Mouse (Mus musculus) intestine, embryonic 16.5 days (tissue): Measurements from ENCODE around the gene Heatr1. TPM values are rescaled to one million over a fixed set of nuclear protein-coding genes. Genes with fewer than 3 reads are reported as not detected.
"Not testable (repeated sequence)": the region's sequence is repeated elsewhere in the genome, so short reads cannot be mapped to it uniquely, and the experiment has no call there.

Experiments used
- ATAC-seq: fragments of 200-750 bp; cut with Nextera tagmentation; 2 replicates; pipeline ENCODE4 v1.8.0; 2017; ENCODE audit warnings: moderate TSS enrichment, moderate library complexity
- H3K27ac ChIP-seq: fragments of 300-500 bp; sonication (generic); 2 replicates; pipeline ENCODE4 v1.5.1; 2014; ENCODE audit warnings: mild to moderate bottlenecking, low read length
- H3K27me3 ChIP-seq: fragments of 300-500 bp; sonication (generic); replicated peaks from 2 replicates; pipeline ENCODE4 v1.6.1; 2014; ENCODE audit warnings: low read length, control low read depth, mixed read lengths; ENCODE audit not compliant: control insufficient read depth, insufficient read depth
- H3K36me3 ChIP-seq: fragments of 300-500 bp; sonication (generic); 2 replicates; pipeline ENCODE4 v1.6.1; 2014; ENCODE audit warnings: low read length, control low read depth; ENCODE audit not compliant: control insufficient read depth, insufficient read depth
- H3K4me1 ChIP-seq: fragments of 300-500 bp; sonication (generic); 2 replicates; pipeline ENCODE4 v1.6.1; 2014; ENCODE audit warnings: low read length, control low read depth, mixed read lengths; ENCODE audit not compliant: control insufficient read depth, insufficient read depth
- H3K4me2 ChIP-seq: fragments of 300-500 bp; sonication (generic); 2 replicates; pipeline ENCODE4 v1.6.1; 2014; ENCODE audit warnings: low read depth, low read length, control low read depth
- H3K4me3 ChIP-seq: fragments of 300-500 bp; sonication (generic); 2 replicates; pipeline ENCODE4 v1.5.1; 2014; ENCODE audit warnings: mild to moderate bottlenecking, low read length
- H3K9ac ChIP-seq: fragments of 300-500 bp; sonication (generic); 2 replicates; pipeline ENCODE4 v1.6.1; 2014; ENCODE audit warnings: low read depth, low read length
- H3K9me3 ChIP-seq: fragments of 300-500 bp; sonication (generic); 2 replicates; pipeline ENCODE4 v1.6.1; 2016; ENCODE audit warnings: low read length, control low read depth; ENCODE audit not compliant: control insufficient read depth
- WGBS: fragments of 180-500 bp; shearing (Covaris S2); extraction: QIAGEN DNeasy Blood & Tissue Kit; methylation state at CpG from one replicate; pipeline ENCODE4 v1.1.7; 2014; 5-methylcytosine and 5-hydroxymethylcytosine counted together
- polyA plus RNA-seq: library from polyadenylated mRNA; unstranded; fragments of >200 nt; fragmentation: Nextera tagmentation; extraction: Ambion mirVana; gene quantifications from 2 replicates; pipeline ENCODE4 v1.2.1, GENCODE M21; 2015

The Heatr1 gene
- polyA plus RNA-seq, 1 experiment from 2014 or later: 10.8 TPM

GRCm38 (mm10) chr13:12464159-12464558, 69.3 kb downstream of the Heatr1 start:
- H3K4me1 ChIP-seq, H3K4me3 ChIP-seq, ATAC-seq, H3K36me3 ChIP-seq, H3K9ac ChIP-seq, H3K27me3 ChIP-seq, H3K9me3 ChIP-seq, H3K27ac ChIP-seq, H3K4me2 ChIP-seq: not testable (repeated sequence)
- 81% methylated on average over 6 of the region's 6 CpGs for WGBS

- no peaks in the 10 kb centered on the region for H3K27me3 ChIP-seq
- no peak within 1 kb of the TSS for H3K4me2 ChIP-seq
- no peak within 1 kb of the TSS for H3K4me3 ChIP-seq
- H3K4me1 ChIP-seq: peaks cover 2% of the 10 kb centered on the region; the same call in 1 of the 2 replicates
- 85% methylated on average over 1 of the region's 1 CpGs for whole genome bisulfite sequencing
- ATAC-seq: no peak
- H3K9ac ChIP-seq: no peak within 1 kb of the TSS
- H3K36me3 ChIP-seq: no peaks in the 10 kb centered on the region
- no peak within 1 kb of the TSS for H3K27ac ChIP-seq
- no peaks in the 10 kb centered on the region for H3K9me3 ChIP-seq
Observed at GRCm38 (mm10) chr13:12464844-12465243, 70.0 kb downstream of the Heatr1 start, which contains the start of gene Lgals8. Lgals8 (minus strand) TSS chr13:12464944.

DNA sequence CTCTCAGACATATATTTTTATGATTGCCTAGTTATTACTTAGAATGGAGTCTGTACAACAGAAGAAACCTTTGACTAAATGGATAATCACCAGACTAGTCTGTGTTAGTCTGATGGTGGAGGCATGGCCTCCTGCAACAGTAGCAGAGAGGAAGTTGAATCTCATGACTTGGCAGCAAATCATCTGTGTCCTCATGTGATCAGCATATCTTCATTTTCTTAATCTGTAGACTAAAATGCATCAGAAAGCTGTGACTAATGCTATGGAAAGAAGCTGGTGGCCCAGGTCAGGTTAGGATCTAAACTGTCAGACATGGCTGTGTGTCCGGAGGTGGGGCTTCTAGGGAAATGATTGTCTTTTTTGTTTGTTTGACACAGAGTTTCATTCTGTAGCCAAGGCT, 73.7 kb downstream of the Heatr1 start:
- Histone ChIP-seq H3K9ac (no peak overlapping the region), H3K4me3 (no peak overlapping the region), H3K4me2 (no peak overlapping the region), H3K27me3 (no peaks in the 10 kb centered on the region), H3K9me3 (no peaks in the 10 kb centered on the region), H3K27ac (no peak overlapping the region), H3K36me3 (no peaks in the 10 kb centered on the region), H3K4me1 (no peaks in the 10 kb centered on the region)
- 74% methylated on average over 1 of the region's 1 CpGs for WGBS
- ATAC-seq: no peak

DNA sequence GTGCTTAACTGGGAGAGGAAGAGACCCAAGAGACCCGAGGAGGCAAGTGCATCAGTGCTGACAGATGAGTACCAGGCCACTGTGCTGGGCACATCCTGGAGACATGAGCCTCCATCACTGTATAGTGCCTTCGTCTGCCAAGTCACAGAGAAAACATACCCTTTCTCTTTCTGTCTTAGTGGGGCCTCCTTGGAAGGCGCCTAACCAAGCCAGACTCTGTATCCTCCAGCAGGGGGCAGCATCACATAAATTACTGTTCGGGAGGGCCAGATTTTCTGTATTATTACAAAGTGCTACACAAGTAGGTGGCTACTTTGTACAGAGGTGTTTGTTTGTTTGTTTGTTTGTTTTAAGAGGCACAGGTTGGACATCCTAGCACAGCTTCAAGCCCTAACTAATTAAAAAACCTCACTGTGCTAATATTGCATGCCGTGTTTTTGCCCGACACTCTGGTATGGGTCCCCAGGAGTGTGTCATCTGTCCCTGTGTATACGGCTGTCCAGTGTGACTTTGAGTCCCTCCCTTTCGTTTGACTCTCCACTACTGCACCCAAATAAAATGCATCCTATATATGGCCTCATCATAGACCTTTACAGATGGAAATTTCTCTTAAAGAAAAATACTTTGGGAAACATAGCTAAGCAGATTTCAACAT, 79.0 kb downstream of the Heatr1 start:
- ATAC-seq: peak; percentile 71
- Histone ChIP-seq H3K36me3 (no peaks in the 10 kb centered on the region), H3K4me3 (no peak overlapping the region), H3K9ac (no peak overlapping the region), H3K4me2 (no peak overlapping the region), H3K27me3 (no peaks in the 10 kb centered on the region), H3K27ac (no peak overlapping the region), H3K4me1 (no peaks in the 10 kb centered on the region), H3K9me3 (no peaks in the 10 kb centered on the region)
- 33% methylated on average over 8 of the region's 8 CpGs for WGBS

- Histone ChIP-seq H3K9ac (no peak overlapping the region), H3K4me2 (no peak overlapping the region), H3K4me3 (no peak overlapping the region), H3K9me3 (no peaks in the 10 kb centered on the region), H3K4me1 (no peaks in the 10 kb centered on the region), H3K27me3 (no peaks in the 10 kb centered on the region), H3K27ac (no peak overlapping the region), H3K36me3 (no peaks in the 10 kb centered on the region)
- ATAC-seq: no peak
- WGBS: 90% methylated on average over 6 of the region's 6 CpGs
Observed at GRCm38 (mm10) chr13:12475239-12475638, 80.4 kb downstream of the Heatr1 start.

GRCm38 (mm10) chr13:12476886-12477285, 82.1 kb downstream of the Heatr1 start:
- H3K27ac ChIP-seq: no peak overlapping the region
- H3K27me3 ChIP-seq: no peaks in the 10 kb centered on the region
- H3K36me3 ChIP-seq: no peaks in the 10 kb centered on the region
- no peak overlapping the region for H3K4me2 ChIP-seq
- 94% methylated on average over 4 of the region's 4 CpGs for WGBS
- H3K9me3 ChIP-seq: no peaks in the 10 kb centered on the region
- no peaks in the 10 kb centered on the region for H3K4me1 ChIP-seq
- no peak overlapping the region for H3K9ac ChIP-seq
- H3K4me3 ChIP-seq: no peak overlapping the region
- no peak for ATAC-seq

DNA sequence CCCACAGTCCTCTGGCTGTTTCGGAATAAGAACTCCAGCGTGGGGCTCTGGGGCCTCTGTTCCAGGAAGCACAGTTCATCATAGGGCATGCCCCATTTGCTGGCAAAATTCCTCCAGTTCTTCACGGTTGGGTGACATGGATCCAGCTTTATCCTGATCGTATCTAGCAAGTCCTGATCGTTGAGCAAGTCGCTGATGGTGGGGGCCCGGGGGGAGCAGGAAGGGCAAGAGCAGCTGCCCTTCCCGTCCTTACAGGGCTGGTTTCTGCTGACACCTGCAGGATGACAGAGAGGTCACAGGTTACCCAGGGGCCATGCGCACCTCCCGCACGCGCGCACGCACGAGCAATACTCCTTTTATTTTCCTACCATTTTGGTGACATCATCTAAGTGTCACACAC, 83.5 kb downstream of the Heatr1 start:
- Histone ChIP-seq H3K9me3 (no peaks in the 10 kb centered on the region), H3K36me3 (no peaks in the 10 kb centered on the region), H3K4me3 (no peak overlapping the region), H3K27ac (no peak overlapping the region), H3K27me3 (no peaks in the 10 kb centered on the region), H3K9ac (no peak overlapping the region), H3K4me1 (no peaks in the 10 kb centered on the region), H3K4me2 (no peak overlapping the region)
- no peak for ATAC-seq
- 80% methylated on average over 15 of the region's 15 CpGs for WGBS

DNA sequence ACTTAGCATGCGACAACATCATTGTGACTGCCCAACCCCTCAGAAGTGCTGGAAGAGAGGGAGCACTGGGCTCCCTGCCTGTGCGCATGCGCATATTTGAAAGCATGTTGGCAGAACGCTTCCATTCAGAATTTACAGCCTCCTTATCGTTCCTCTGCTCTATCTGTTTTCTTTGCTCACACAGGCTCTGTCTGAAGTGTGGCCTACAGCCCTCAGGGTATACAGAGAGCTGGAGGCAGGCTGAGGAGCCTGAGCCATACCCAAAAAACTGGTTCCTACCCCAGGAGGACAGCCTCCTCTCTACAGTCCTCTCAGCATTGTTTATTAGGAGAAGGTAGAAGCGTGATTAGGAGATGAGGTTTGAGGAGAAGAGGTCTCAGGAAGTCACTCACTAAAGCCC, 85.0 kb downstream of the Heatr1 start:
- peak; percentile 63; the same call in 1 of the 2 replicates for ATAC-seq
- no peaks in the 10 kb centered on the region for H3K9me3 ChIP-seq
- no peak overlapping the region for H3K4me2 ChIP-seq
- no peak overlapping the region for H3K4me3 ChIP-seq
- H3K27me3 ChIP-seq: no peaks in the 10 kb centered on the region
- H3K4me1 ChIP-seq: no peaks in the 10 kb centered on the region
- no peak overlapping the region for H3K27ac ChIP-seq
- H3K36me3 ChIP-seq: no peaks in the 10 kb centered on the region
- no peak overlapping the region for H3K9ac ChIP-seq
- 65% methylated on average over 6 of the region's 6 CpGs for WGBS

GRCm38 (mm10) chr13:12485197-12485596, 90.4 kb downstream of the Heatr1 start:
- Histone ChIP-seq H3K27ac (no peak overlapping the region), H3K9me3 (no peaks in the 10 kb centered on the region)
- WGBS: 55% methylated on average over 2 of the region's 2 CpGs

DNA sequence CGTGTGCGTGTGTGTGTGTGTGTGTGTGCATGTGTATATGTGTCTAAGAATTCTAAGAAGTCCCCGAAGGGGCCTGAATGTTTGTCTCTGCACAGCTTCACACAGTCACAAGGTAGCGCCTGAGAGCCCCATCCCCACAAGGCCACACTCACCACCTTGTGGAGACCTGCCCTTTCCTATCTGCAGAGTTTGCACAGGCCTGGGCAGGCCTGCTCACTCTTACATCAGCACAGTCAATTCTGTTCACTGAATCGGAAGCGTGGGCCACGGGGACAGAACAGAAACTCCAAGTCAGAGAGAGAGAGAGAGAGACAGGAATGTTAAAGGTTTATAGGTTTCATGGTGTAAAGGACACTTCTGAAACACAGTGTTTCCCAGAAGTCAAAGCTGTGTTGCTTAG, 90.8 kb downstream of the Heatr1 start:
- H3K36me3 ChIP-seq: no peaks in the 10 kb centered on the region
- no peak overlapping the region for H3K9ac ChIP-seq
- no peak overlapping the region for H3K4me2 ChIP-seq
- H3K4me1 ChIP-seq: no peaks in the 10 kb centered on the region
- 76% methylated on average over 7 of the region's 7 CpGs for WGBS
- no peaks in the 10 kb centered on the region for H3K27me3 ChIP-seq
- H3K4me3 ChIP-seq: no peak overlapping the region
- no peak overlapping the region for H3K27ac ChIP-seq
- H3K9me3 ChIP-seq: no peaks in the 10 kb centered on the region
- no peak for ATAC-seq

More at GRCm38 (mm10) chr13:12485197-12485596, 90.4 kb downstream of the Heatr1 start:
- H3K36me3 ChIP-seq: no peaks in the 10 kb centered on the region
- no peaks in the 10 kb centered on the region for H3K4me1 ChIP-seq
- no peak overlapping the region for H3K4me2 ChIP-seq
- H3K4me3 ChIP-seq: no peak overlapping the region
- no peak overlapping the region for H3K9ac ChIP-seq
- no peak for ATAC-seq
- H3K27me3 ChIP-seq: no peaks in the 10 kb centered on the region
